Mouse (Mus musculus) liver, embryonic 14.5 days (tissue): Measurements from ENCODE around the gene Ccar1. TPM values are rescaled to one million over a fixed set of nuclear protein-coding genes. Genes with fewer than 3 reads are reported as not detected.

Experiments
- ATAC-seq: fragments of 200-750 bp; cut with Nextera tagmentation; 2 replicates; pipeline ENCODE4 v1.8.0; 2017; ENCODE audit warnings: moderate number of reproducible peaks, mild to moderate bottlenecking, moderate library complexity; ENCODE audit not compliant: insufficient read depth
- DNase-seq, 3 experiments: peaks; one replicate each; pipeline ENCODE4 v3.0.0-alpha.2; 2012 to 2013; ENCODE audit warnings: low read depth in 3 of 3, low spot score in 3 of 3
- H3K27ac ChIP-seq: fragments of 300-500 bp; sonication (generic); 2 replicates; pipeline ENCODE4 v1.5.1; 2014; ENCODE audit warnings: moderate library complexity, mild to moderate bottlenecking, control low read depth, inconsistent platforms
- H3K27me3 ChIP-seq: fragments of 300-500 bp; sonication (generic); 2 replicates; pipeline ENCODE4 v1.6.1; 2014; ENCODE audit warnings: mild to moderate bottlenecking, low read length, moderate library complexity; ENCODE audit not compliant: control insufficient read depth, insufficient read depth
- H3K36me3 ChIP-seq: fragments of 300-500 bp; sonication (generic); replicated peaks from 2 replicates; pipeline ENCODE4 v1.6.1; 2014; ENCODE audit warnings: low read depth; ENCODE audit not compliant: control insufficient read depth, insufficient read depth
- H3K4me1 ChIP-seq, 2 experiments: fragments of 200-500 bp in 1 of 2; fragments of 300-500 bp in 1 of 2; sonication (generic) in 1 of 2; replicated peaks; 2 replicates each; pipeline ENCODE4 v1.6.1; 2012 to 2014; ENCODE audit warnings: antibody characterized with exemption in 1 of 2, inconsistent platforms in 1 of 2, low read length in 1 of 2; ENCODE audit not compliant: control insufficient read depth in 2 of 2, insufficient read depth in 2 of 2
- H3K4me2 ChIP-seq: fragments of 300-500 bp; sonication (generic); 2 replicates; pipeline ENCODE4 v1.6.1; 2014; ENCODE audit warnings: low read depth, mild to moderate bottlenecking, control low read depth, moderate library complexity
- H3K4me3 ChIP-seq, 2 experiments: fragments of 200-500 bp in 1 of 2; fragments of 300-500 bp in 1 of 2; sonication (generic) in 1 of 2; 2 replicates each; pipeline ENCODE4 v1.5.1; 2012 to 2014; ENCODE audit warnings: low read depth in 2 of 2, low read length in 2 of 2, mild to moderate bottlenecking in 2 of 2, control low read depth in 1 of 2, inconsistent platforms in 1 of 2, moderate library complexity in 1 of 2; ENCODE audit not compliant: insufficient read depth in 1 of 2
- H3K9ac ChIP-seq: fragments of 300-500 bp; sonication (generic); replicated peaks from 2 replicates; pipeline ENCODE4 v1.6.1; 2014; ENCODE audit warnings: mild to moderate bottlenecking, control low read depth, moderate library complexity
- H3K9me3 ChIP-seq: fragments of 300-500 bp; sonication (generic); 2 replicates; pipeline ENCODE4 v1.6.1; 2016; ENCODE audit warnings: low read length, mixed read lengths; ENCODE audit not compliant: control insufficient read depth
- CTCF ChIP-seq: IDR thresholded peaks from 2 replicates; pipeline ENCODE4 v1.5.1; 2016; ENCODE audit warnings: antibody characterized with exemption, low read depth, control low read depth
- EP300 ChIP-seq: IDR thresholded peaks from 2 replicates; pipeline ENCODE4 v1.6.1; 2016; ENCODE audit warnings: antibody characterized with exemption, low read depth
- WGBS: fragments of 180-500 bp; shearing (Covaris S2); extraction: QIAGEN DNeasy Blood & Tissue Kit; methylation state at CpG from one replicate; pipeline ENCODE4 v1.1.7; 2014; ENCODE audit not compliant: insufficient replicate concordance; 5-methylcytosine and 5-hydroxymethylcytosine counted together
- polyA plus RNA-seq, 2 experiments: library from polyadenylated mRNA; depleted of rRNA in 1 of 2; stranded (reverse) in 1 of 2; unstranded in 1 of 2; fragments of >200 nt; fragmentation: Nextera tagmentation in 1 of 2; extraction: Ambion mirVana in 1 of 2; gene quantifications; 2 replicates each; pipeline versions ENCODE4 v1.2.1 to v1.2.3; 2012 to 2014

Gene Ccar1
- polyA plus RNA-seq, 2 experiments = 26.0 to 44.9 TPM

DNA sequence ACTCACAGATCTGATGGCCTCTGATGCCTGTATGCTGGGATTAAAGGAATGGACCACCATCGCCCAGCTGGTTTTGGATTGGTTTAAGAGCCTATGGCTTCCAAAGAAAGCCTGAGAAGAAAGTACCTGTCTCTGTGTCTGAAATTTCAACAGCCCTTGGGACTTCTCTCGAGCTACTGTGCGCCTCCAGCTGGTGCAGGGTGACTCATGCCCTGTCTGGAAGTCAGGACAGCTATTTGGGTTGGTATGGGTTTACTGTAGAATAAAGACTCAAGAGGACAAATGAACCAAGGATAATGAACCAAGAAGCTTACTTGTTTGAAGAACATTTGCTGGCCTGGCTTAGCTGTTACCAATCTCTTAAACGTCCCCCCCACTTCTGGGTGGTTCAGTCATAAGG lies 88.5 kb downstream of the Ccar1 start:
- 47% methylated on average over 4 of the region's 4 CpGs for WGBS
- Histone ChIP-seq H3K27me3 (no peaks in the 10 kb centered on the region), H3K4me1 (no peaks in the 10 kb centered on the region), H3K27ac (no peak overlapping the region), H3K36me3 (no peaks in the 10 kb centered on the region), H3K9me3 (no peaks in the 10 kb centered on the region), H3K4me2 (no peak overlapping the region), H3K9ac (no peak overlapping the region), H3K4me3 (no peak overlapping the region)
- DNase-seq = no peak
- TF ChIP-seq EP300 = no peak
- TF ChIP-seq CTCF = no peak
- no peak for ATAC-seq

DNA sequence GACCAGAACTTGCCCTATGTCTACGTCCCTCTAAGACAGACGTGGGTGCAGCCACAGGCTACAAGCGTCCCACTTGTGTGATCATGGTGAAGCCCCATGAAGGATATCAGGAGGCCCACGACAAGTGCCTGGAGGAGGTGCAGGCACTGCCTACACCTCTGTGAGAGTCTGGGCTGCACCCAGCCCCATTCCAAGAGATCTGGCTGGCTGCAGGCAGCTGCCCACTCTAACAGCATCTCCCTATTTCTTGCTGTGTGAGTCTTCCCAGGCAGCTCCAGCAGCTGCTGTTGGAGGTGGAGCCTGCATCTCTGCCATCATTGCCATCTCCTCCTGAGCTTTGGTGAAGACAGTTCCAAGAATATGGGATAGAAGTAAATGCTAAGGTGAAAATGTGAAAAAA lies 89.7 kb downstream of the Ccar1 start:
- 55% methylated on average over 4 of the region's 4 CpGs for WGBS
- ATAC-seq (no peak), DNase-seq (no peak)
- Histone ChIP-seq H3K36me3 (no peaks in the 10 kb centered on the region), H3K9ac (no peak overlapping the region), H3K4me2 (no peak overlapping the region), H3K4me3 (no peak overlapping the region), H3K4me1 (no peaks in the 10 kb centered on the region), H3K27ac (no peak overlapping the region), H3K27me3 (no peaks in the 10 kb centered on the region), H3K9me3 (no peaks in the 10 kb centered on the region)
- no peak for TF ChIP-seq EP300
- TF ChIP-seq CTCF = no peak

Other genes starting within 250 kb of the Ccar1 start
- gene Kif1bp, start 213.8 kb downstream of the Ccar1 start, polyA plus RNA-seq (2012; rRNA removed) = 6.0 and 9.2 TPM in 2 replicates
- 11.5 and 13.5 TPM in 2 replicates for gene Kif1bp, start 213.8 kb downstream of the Ccar1 start, polyA plus RNA-seq (2014; fragmentation: Nextera tagmentation; extraction: Ambion mirVana)
- 17.7 and 31.5 TPM in 2 replicates for gene Ddx21, start 190.0 kb downstream of the Ccar1 start, polyA plus RNA-seq (2012; rRNA removed)
- gene Ddx21, start 190.0 kb downstream of the Ccar1 start, polyA plus RNA-seq (2014; fragmentation: Nextera tagmentation; extraction: Ambion mirVana) = 19.2 and 20.3 TPM in 2 replicates
- gene Ddx50, start 141.1 kb downstream of the Ccar1 start, polyA plus RNA-seq (2012; rRNA removed) = 9.9 and 22.7 TPM in 2 replicates
- gene Ddx50, start 141.1 kb downstream of the Ccar1 start, polyA plus RNA-seq (2014; fragmentation: Nextera tagmentation; extraction: Ambion mirVana) = 36.7 and 41.0 TPM in 2 replicates
- gene Stox1, start 66.2 kb downstream of the Ccar1 start, polyA plus RNA-seq (2012; rRNA removed) = 0.13 and 0.21 TPM in 2 replicates
- gene Stox1, start 66.2 kb downstream of the Ccar1 start, polyA plus RNA-seq (2014; fragmentation: Nextera tagmentation; extraction: Ambion mirVana) = 0.04 and 0.34 TPM in 2 replicates
- gene Tet1, start 116.7 kb upstream of the Ccar1 start, polyA plus RNA-seq (2012; rRNA removed) = 0.21 and 0.23 TPM in 2 replicates
- 0.99 and 1.9 TPM in 2 replicates for gene Tet1, start 116.7 kb upstream of the Ccar1 start, polyA plus RNA-seq (2014; fragmentation: Nextera tagmentation; extraction: Ambion mirVana)
- gene Slc25a16, start 128.3 kb upstream of the Ccar1 start, polyA plus RNA-seq (2012; rRNA removed) = 4.8 and 6.2 TPM in 2 replicates
- 7.0 and 8.9 TPM in 2 replicates for gene Slc25a16, start 128.3 kb upstream of the Ccar1 start, polyA plus RNA-seq (2014; fragmentation: Nextera tagmentation; extraction: Ambion mirVana)
- 23.1 and 30.2 TPM in 2 replicates for gene Dna2, start 154.7 kb upstream of the Ccar1 start, polyA plus RNA-seq (2012; rRNA removed)
- 27.8 and 30.5 TPM in 2 replicates for gene Dna2, start 154.7 kb upstream of the Ccar1 start, polyA plus RNA-seq (2014; fragmentation: Nextera tagmentation; extraction: Ambion mirVana)
- 0.53 and 1.1 TPM in 2 replicates for gene Rufy2, start 187.9 kb upstream of the Ccar1 start, polyA plus RNA-seq (2012; rRNA removed)
- 1.3 and 1.4 TPM in 2 replicates for gene Rufy2, start 187.9 kb upstream of the Ccar1 start, polyA plus RNA-seq (2014; fragmentation: Nextera tagmentation; extraction: Ambion mirVana)
- gene Hnrnph3, start 231.9 kb upstream of the Ccar1 start, polyA plus RNA-seq (2012; rRNA removed) = 13.8 and 23.2 TPM in 2 replicates
- gene Hnrnph3, start 231.9 kb upstream of the Ccar1 start, polyA plus RNA-seq (2014; fragmentation: Nextera tagmentation; extraction: Ambion mirVana) = 12.4 and 13.6 TPM in 2 replicates
- gene Pbld2, start 232.0 kb upstream of the Ccar1 start, polyA plus RNA-seq (2012; rRNA removed) = 1.8 and 2.0 TPM in 2 replicates
- gene Pbld2, start 232.0 kb upstream of the Ccar1 start, polyA plus RNA-seq (2014; fragmentation: Nextera tagmentation; extraction: Ambion mirVana) = 2.3 and 2.7 TPM in 2 replicates